Mouse (Mus musculus): Measurements from ENCODE around the gene Flnc. TPM values are rescaled to one million over a fixed set of nuclear protein-coding genes. Genes with fewer than 3 reads are reported as not detected.
A peak's percentile ranks its signal among the peaks of the same experiment; 100 is the strongest.

The Flnc gene
- total and polyA plus RNA-seq, 2 experiments, result 0.04 to 0.28 TPM

- Histone ChIP-seq H3K79me2 (ENCODE audit: control insufficient read depth, insufficient read depth, low read length) (no peaks in the 10 kb centered on the region), H3K27me3 (ENCODE audit: control insufficient read depth, insufficient read depth, low read length) (0 out of 2 replicates have a peak, but pooled peaks cover 2% of the 10 kb centered on the region), H3K4me1 (ENCODE audit: control insufficient read depth, insufficient read depth, low read length) (no peaks in the 10 kb centered on the region), H3K27ac (replicated peaks; ENCODE audit: insufficient read depth, low read depth, low read length) (no peak overlapping the region), H3K9ac (ENCODE audit: low read depth, low read length) (no peak overlapping the region), H3K36me3 (ENCODE audit: control insufficient read depth, insufficient read depth, low read length) (no peaks in the 10 kb centered on the region), H3K4me3 (ENCODE audit: insufficient read depth, low read depth, low read length) (no peak overlapping the region)
- WGBS, result 89% methylated on average over 6 of the region's 6 CpGs
- no peak for DNase-seq (ENCODE audit: extremely low read depth, low read depth, low spot score)
- TF ChIP-seq CTCF (IDR thresholded peaks at IDR 0.05; ENCODE audit: low read depth, low read length) (no peak), POLR2A (IDR thresholded peaks at IDR 0.05; ENCODE audit: extremely low read depth, insufficient read depth, low read length) (no peak)
Observed at GRCm38 (mm10) chr6:29439789-29440188, 6.7 kb downstream of the Flnc start.

DNA sequence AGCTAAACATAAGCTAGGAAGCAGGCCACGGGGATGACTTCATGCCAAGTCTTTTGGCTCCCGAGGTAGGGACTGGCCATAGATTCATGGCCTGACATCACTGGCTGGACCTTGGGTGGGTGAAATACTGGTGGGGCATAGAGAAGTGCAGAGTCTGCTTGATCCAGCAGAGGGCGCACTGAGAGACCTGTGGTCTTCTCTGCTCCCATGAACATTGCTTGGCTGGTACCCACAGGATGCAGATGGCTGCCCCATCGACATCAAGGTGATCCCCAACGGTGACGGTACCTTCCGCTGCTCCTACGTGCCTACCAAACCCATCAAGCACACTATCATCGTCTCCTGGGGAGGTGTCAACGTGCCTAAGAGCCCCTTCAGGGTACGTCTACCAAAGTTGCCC is 11.7 kb downstream of the Flnc start:
- no peak overlapping the region for H3K9ac ChIP-seq (ENCODE audit: low read depth, low read length)
- no peaks in the 10 kb centered on the region for H3K4me1 ChIP-seq (ENCODE audit: control insufficient read depth, insufficient read depth, low read length)
- H3K27me3 ChIP-seq (ENCODE audit: control insufficient read depth, insufficient read depth, low read length), result no peaks in the 10 kb centered on the region
- H3K36me3 ChIP-seq (ENCODE audit: control insufficient read depth, insufficient read depth, low read length), result no peaks in the 10 kb centered on the region
- peak; percentile 17 for DNase-seq (ENCODE audit: extremely low read depth, low read depth, low spot score)
- peak; percentile 84 for TF ChIP-seq CTCF (IDR thresholded peaks at IDR 0.05; ENCODE audit: low read depth, low read length)
- no peak for TF ChIP-seq POLR2A (IDR thresholded peaks at IDR 0.05; ENCODE audit: extremely low read depth, insufficient read depth, low read length)
- H3K27ac ChIP-seq (replicated peaks; ENCODE audit: insufficient read depth, low read depth, low read length), result no peak overlapping the region
- H3K79me2 ChIP-seq (ENCODE audit: control insufficient read depth, insufficient read depth, low read length), result no peaks in the 10 kb centered on the region
- H3K4me3 ChIP-seq (ENCODE audit: insufficient read depth, low read depth, low read length), result no peak overlapping the region
- 58% methylated on average over 11 of the region's 11 CpGs for WGBS

DNA sequence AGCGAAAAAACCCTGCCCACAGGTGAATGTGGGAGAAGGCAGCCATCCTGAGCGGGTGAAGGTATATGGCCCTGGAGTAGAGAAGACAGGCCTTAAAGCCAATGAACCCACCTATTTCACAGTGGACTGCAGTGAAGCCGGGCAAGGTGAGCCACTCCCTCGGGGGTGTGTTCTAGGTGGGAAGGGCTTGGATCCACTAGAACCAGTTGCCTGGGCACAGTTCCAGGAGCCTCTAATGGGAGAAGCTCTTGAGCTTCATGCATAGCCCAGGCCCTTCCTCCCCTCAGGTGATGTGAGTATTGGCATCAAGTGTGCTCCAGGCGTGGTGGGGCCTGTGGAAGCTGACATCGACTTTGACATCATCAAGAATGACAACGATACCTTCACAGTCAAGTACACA is 12.3 kb downstream of the Flnc start:
- Histone ChIP-seq H3K79me2 (ENCODE audit: control insufficient read depth, insufficient read depth, low read length) (no peaks in the 10 kb centered on the region), H3K9ac (ENCODE audit: low read depth, low read length) (no peak overlapping the region), H3K4me1 (ENCODE audit: control insufficient read depth, insufficient read depth, low read length) (no peaks in the 10 kb centered on the region), H3K27me3 (ENCODE audit: control insufficient read depth, insufficient read depth, low read length) (no peaks in the 10 kb centered on the region), H3K4me3 (ENCODE audit: insufficient read depth, low read depth, low read length) (no peak overlapping the region), H3K27ac (replicated peaks; ENCODE audit: insufficient read depth, low read depth, low read length) (no peak overlapping the region), H3K36me3 (ENCODE audit: control insufficient read depth, insufficient read depth, low read length) (no peaks in the 10 kb centered on the region)
- 91% methylated on average over 7 of the region's 7 CpGs for WGBS
- no peak for TF ChIP-seq POLR2A (IDR thresholded peaks at IDR 0.05; ENCODE audit: extremely low read depth, insufficient read depth, low read length)
- no peak for TF ChIP-seq CTCF (IDR thresholded peaks at IDR 0.05; ENCODE audit: low read depth, low read length)
- no peak for DNase-seq (ENCODE audit: extremely low read depth, low read depth, low spot score)

DNA sequence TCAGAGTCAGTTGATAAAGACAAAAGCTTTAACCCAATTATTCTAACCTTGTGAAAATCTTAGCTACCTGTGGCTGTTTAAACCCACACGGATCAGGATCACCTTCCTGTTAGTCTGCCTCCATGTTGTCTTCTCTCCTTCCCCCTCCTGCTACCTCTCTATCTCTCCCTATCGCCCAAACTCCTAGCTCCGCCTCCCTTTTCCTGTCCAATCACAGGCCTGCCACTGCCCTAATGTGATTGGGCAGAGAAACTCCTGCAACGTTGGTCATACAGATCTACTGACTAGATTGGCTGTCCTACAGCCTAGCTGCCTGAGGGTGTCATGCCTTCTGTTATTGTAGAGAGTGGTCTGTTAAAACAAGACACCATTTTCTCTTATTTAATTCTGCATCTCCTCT is 16.8 kb downstream of the Flnc start:
- WGBS, result 29% methylated on average over 4 of the region's 4 CpGs
- TF ChIP-seq POLR2A (IDR thresholded peaks at IDR 0.05; ENCODE audit: extremely low read depth, insufficient read depth, low read length) (no peak), CTCF (IDR thresholded peaks at IDR 0.05; ENCODE audit: low read depth, low read length) (no peak)
- no peak overlapping the region for H3K4me3 ChIP-seq (ENCODE audit: insufficient read depth, low read depth, low read length)

DNA sequence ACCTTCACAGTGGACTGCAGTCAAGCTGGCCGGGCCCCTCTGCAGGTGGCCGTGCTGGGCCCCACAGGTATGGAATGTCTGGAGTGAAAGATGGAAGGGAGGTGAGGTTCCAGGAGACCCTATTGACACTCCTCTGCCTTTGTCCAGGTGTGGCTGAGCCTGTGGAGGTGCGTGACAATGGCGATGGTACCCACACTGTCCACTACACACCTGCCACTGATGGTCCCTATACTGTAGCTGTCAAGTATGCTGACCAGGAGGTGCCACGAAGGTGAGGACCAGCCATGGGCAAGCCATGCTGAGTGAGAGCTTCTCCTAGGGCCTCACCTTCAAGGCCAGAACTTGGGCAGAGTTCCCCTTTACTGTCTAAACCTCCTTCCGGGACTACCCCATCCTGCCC is 17.6 kb downstream of the Flnc start:
- no peaks in the 10 kb centered on the region for H3K27me3 ChIP-seq (ENCODE audit: control insufficient read depth, insufficient read depth, low read length)
- no peaks in the 10 kb centered on the region for H3K4me1 ChIP-seq (ENCODE audit: control insufficient read depth, insufficient read depth, low read length)
- H3K79me2 ChIP-seq (ENCODE audit: control insufficient read depth, insufficient read depth, low read length), result no peaks in the 10 kb centered on the region
- DNase-seq (ENCODE audit: extremely low read depth, low read depth, low spot score), result no peak
- no peak overlapping the region for H3K27ac ChIP-seq (replicated peaks; ENCODE audit: insufficient read depth, low read depth, low read length)
- H3K9ac ChIP-seq (ENCODE audit: low read depth, low read length), result no peak overlapping the region
- WGBS, result 93% methylated on average over 6 of the region's 6 CpGs
- H3K36me3 ChIP-seq (ENCODE audit: control insufficient read depth, insufficient read depth, low read length), result no peaks in the 10 kb centered on the region
- no peak overlapping the region for H3K4me3 ChIP-seq (ENCODE audit: insufficient read depth, low read depth, low read length)
- no peak for TF ChIP-seq POLR2A (IDR thresholded peaks at IDR 0.05; ENCODE audit: extremely low read depth, insufficient read depth, low read length)
- TF ChIP-seq CTCF (IDR thresholded peaks at IDR 0.05; ENCODE audit: low read depth, low read length), result no peak

More for the DNA sequence above, 16.8 kb downstream of the Flnc start:
- Histone ChIP-seq H3K27me3 (ENCODE audit: control insufficient read depth, insufficient read depth, low read length) (no peaks in the 10 kb centered on the region), H3K79me2 (ENCODE audit: control insufficient read depth, insufficient read depth, low read length) (no peaks in the 10 kb centered on the region), H3K9ac (ENCODE audit: low read depth, low read length) (no peak overlapping the region), H3K4me1 (ENCODE audit: control insufficient read depth, insufficient read depth, low read length) (no peaks in the 10 kb centered on the region), H3K27ac (replicated peaks; ENCODE audit: insufficient read depth, low read depth, low read length) (no peak overlapping the region), H3K36me3 (ENCODE audit: control insufficient read depth, insufficient read depth, low read length) (no peaks in the 10 kb centered on the region)
- DNase-seq (ENCODE audit: extremely low read depth, low read depth, low spot score), result no peak

- Histone ChIP-seq H3K27me3 (ENCODE audit: control insufficient read depth, insufficient read depth, low read length) (no peaks in the 10 kb centered on the region), H3K79me2 (ENCODE audit: control insufficient read depth, insufficient read depth, low read length) (no peaks in the 10 kb centered on the region), H3K4me3 (ENCODE audit: insufficient read depth, low read depth, low read length) (no peak overlapping the region), H3K4me1 (ENCODE audit: control insufficient read depth, insufficient read depth, low read length) (no peaks in the 10 kb centered on the region), H3K27ac (replicated peaks; ENCODE audit: insufficient read depth, low read depth, low read length) (no peak overlapping the region), H3K36me3 (ENCODE audit: control insufficient read depth, insufficient read depth, low read length) (no peaks in the 10 kb centered on the region), H3K9ac (ENCODE audit: low read depth, low read length) (no peak overlapping the region)
- TF ChIP-seq POLR2A (IDR thresholded peaks at IDR 0.05; ENCODE audit: extremely low read depth, insufficient read depth, low read length) (no peak), CTCF (IDR thresholded peaks at IDR 0.05; ENCODE audit: low read depth, low read length) (no peak)
- DNase-seq (ENCODE audit: extremely low read depth, low read depth, low spot score), result no peak
- 73% methylated on average over 7 of the region's 7 CpGs for WGBS
Observed at GRCm38 (mm10) chr6:29461502-29461901, 28.4 kb downstream of the Flnc start.

Data from liver, adult 2 months (tissue).